Mouse (Mus musculus): ENCODE data around the gene Mdk.

Mdk gene

DNA sequence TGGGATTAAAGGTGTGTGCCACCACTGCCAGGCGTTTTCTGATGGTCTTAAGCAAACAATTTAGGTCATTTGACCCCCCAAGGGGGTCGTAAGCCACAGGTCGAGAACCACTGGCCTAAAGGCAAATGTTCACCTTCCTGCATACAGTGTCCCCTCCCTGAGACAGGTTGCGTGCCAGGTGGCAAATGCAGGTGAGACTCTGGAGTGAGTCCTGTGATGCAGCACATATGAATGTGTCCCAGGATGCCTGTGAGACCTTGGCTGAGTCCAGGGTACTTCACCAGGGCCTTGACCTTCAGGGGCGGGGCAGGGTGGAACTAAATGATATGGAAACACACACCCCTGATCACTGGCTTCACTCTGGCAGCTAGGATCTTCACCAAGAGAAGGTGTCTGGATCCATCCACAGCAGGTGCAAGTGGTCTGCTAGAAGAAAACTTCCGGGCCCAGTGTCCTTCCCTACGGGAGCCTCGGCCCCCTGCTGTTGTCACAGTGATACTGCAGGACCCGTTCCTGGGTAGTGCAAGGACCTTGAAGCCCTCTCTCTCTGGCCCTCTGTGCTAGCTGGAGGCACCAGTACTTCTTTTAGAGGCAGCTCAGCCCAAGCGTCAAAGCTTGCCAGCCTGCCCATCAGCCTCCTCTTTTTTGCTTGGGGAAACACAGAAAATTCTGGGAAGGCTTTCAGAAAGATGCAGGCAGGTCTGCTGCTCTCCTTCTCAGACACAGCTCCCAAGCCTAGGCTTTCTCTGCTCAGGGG, 26.8 kb upstream of the Mdk start:
- in situ Hi-C loops (cut with MboI, MseI) = no loop called here

- in situ Hi-C loops (cut with MboI, MseI) = no loop called here
Measured at GRCm38 (mm10) chr2:91958049-91958448, 26.0 kb upstream of the Mdk start.

- in situ Hi-C loops (cut with MboI, MseI) = no loop called here
Measured at GRCm38 (mm10) chr2:91957096-91957495, 25.0 kb upstream of the Mdk start.

GRCm38 (mm10) chr2:91955875-91956274, 23.8 kb upstream of the Mdk start:
- in situ Hi-C loops (cut with MboI, MseI) = no loop called here

DNA sequence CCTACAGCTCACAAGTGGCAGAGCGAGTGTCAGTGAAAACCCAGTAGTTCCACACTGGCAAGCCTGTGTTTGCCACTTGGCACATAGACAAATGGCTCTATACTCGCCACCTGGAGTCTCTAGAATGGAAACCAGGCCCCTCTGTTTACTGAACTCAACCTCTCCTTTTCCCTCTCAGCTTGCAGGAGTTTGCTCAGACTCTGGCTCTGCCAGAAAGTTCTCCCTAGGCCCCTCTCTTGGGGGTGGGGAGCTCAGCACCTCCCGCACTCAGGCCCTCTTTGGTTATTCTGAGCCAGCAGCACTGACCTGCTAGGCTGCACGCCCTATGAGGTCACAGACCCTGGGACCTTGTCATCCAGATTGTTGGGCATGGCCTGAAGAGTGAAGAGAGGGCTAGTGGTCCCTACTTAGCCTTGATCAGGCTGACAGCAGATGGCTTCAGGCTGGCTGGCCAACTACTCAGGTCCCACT, 23.1 kb upstream of the Mdk start:
- in situ Hi-C loops (cut with MboI, MseI) = no loop called here

- in situ Hi-C loops (cut with MboI, MseI) = no loop called here
Measured at GRCm38 (mm10) chr2:91953825-91954224, 21.7 kb upstream of the Mdk start.

DNA sequence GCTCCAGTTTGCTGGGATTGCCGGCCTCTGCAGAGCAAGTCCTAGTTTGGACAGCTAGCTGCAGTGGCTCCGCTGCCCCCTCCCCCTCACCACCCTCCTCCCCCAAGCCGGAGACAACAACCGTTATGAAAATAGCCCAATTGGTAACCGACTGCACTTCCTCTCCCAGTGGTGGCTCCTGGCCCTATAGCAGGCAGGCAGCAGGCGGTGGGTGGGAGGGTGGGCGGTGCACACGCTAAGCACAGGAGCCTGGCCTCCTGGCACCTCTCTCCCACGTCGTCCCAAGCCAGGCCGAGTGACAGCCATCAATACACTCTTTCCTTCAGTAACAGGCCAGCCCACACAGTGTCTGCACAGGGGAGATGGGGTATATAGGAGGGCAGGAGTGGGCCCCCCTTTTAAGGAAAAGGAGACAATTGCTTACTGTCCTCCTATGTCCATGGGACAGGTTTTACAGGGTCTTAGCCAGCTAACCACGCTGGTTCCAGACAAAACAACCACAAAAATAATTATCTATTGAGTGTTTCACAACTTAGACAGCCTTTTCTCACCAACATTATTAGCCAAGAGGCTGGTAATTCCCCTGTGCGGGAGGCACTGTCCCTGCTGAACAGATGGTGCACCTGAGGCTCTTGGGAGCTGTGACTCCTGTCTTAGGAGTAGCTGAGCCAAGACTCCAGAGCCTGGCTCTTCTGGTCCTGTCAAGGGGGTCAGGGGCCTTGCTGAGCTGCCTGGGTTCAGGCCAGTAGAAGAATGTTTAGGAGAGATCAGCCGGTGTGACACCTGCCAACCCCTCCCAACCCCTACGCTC, 18.4 kb upstream of the Mdk start:
- in situ Hi-C loops (cut with MboI, MseI) = no loop called here

- in situ Hi-C loops (cut with MboI, MseI) = loop anchor here (10.0 kb wide), 1 partner anchor 1495 kb away; no protein-coding TSS in a partner anchor
Measured at GRCm38 (mm10) chr2:91949411-91950274, 17.5 kb upstream of the Mdk start.

DNA sequence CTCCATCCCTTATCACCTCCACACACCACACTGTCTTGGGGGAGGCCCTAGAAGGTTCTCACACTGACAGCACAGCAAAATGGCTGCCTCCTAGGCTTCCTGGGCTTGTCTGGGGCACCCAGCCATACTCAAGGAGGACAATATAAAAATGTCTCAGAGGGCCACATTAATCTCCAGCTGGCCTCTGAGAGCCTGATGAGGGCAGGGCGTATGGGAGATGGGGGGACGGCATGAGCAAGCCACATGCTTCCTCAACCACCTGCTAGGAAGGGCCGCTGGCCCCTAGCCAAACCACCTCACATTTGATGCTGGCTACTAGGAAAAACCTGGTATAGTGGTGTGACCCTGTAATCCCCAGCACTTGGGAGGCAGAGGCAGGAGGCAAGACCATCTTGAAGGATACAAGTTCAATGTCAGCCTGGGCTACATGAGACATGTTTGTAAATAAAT, 16.7 kb upstream of the Mdk start:
- in situ Hi-C loops (cut with MboI, MseI) = loop anchor here (10.0 kb wide), 1 partner anchor 1496 kb away; no protein-coding TSS in a partner anchor

DNA sequence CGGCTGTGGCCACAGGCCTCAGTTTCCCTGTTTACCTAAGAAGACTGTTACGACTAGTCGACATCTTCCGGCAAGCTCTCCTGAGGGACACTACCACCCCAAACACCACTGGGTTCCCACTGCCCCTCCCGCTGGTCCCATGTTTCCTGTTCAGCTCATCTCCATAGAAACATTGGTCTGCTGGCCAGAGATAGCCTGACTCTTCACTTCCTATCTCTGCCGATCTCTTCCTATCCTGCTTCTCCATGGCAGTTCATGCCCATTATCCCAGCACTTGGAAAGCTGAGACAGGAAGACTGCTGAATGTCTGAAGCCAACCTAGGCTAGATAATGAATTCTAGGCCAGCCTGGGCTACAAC, 16.0 kb upstream of the Mdk start:
- in situ Hi-C loops (cut with MboI, MseI) = loop anchor here (10.0 kb wide), 1 partner anchor 1497 kb away; no protein-coding TSS in a partner anchor

DNA sequence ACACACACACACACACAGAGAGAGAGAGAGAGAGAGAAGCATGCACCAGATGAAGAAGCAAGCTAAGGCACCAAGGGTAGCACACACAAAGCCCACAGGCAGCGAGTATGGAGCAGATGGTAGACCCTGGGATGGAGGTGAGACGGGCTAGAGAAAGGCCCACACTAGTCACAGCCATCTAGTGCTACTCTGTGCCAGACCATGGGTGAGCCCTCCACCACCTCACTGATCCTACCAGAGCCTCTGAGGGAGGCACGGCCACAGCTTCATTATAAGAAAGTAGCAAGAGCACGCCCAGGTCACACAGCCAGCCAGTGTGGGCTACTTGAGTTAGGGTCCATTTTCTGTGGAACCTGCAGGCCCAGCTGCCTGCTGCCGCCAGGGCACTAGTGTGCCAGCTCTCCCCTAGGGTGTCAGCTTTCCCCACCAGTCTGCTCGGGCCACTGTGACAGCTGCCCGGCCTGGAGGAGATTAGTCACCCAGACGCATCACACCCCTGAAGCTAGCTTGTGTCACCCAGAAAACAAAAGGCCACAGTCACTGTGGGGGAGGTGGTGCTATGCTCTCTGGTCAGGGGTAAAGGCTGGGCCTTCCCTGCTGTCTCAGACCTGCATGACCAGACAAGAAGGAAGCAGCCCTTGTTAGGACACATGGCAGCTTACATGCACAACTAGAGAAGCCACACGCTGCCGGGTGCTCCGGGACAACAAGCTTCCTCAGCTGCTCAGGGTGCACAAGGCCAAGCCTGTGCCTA, 15.5 kb upstream of the Mdk start:
- in situ Hi-C loops (cut with MboI, MseI) = loop anchor here (10.0 kb wide), 1 partner anchor 1497 kb away; no protein-coding TSS in a partner anchor

- in situ Hi-C loops (cut with MboI, MseI) = loop anchor here (10.0 kb wide), 1 partner anchor 1498 kb away; no protein-coding TSS in a partner anchor
Measured at GRCm38 (mm10) chr2:91946836-91947235, 14.7 kb upstream of the Mdk start.

- in situ Hi-C loops (cut with MboI, MseI) = loop anchor here (10.0 kb wide), 1 partner anchor 1499 kb away; no protein-coding TSS in a partner anchor
Measured at GRCm38 (mm10) chr2:91945483-91945882, 13.4 kb upstream of the Mdk start, which contains the start of gene Gm9821. Gm9821 (plus strand) TSS chr2:91945703.

- in situ Hi-C loops (cut with MboI, MseI) = loop anchor here (5.0 to 10.0 kb wide), 2 partner anchors 1022 to 1500 kb away; no protein-coding TSS in a partner anchor
Measured at GRCm38 (mm10) chr2:91944170-91944950, 12.3 kb upstream of the Mdk start.

DNA sequence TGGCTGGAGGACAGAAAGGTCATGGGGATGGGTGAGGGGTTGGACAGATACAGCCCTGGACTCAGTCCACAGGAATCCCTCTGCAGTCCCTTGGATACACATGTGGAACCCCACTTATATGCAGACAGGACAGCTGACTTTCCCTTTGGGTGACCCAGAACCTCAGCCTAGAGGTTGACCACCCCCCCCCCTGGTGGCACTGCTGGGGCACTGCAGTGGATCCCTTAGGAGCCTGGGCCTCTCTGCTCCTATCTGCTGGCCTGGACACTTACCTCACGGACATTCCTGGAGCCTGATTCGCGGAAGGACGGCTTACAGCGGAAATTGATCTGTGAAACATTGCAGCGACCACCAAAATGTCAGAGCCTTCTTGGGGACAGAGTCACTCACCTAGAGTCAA, 10.3 kb upstream of the Mdk start:
- in situ Hi-C loops (cut with MboI, MseI) = loop anchor here (5.0 to 10.0 kb wide), 2 partner anchors 1020 to 1502 kb away; no protein-coding TSS in a partner anchor

DNA sequence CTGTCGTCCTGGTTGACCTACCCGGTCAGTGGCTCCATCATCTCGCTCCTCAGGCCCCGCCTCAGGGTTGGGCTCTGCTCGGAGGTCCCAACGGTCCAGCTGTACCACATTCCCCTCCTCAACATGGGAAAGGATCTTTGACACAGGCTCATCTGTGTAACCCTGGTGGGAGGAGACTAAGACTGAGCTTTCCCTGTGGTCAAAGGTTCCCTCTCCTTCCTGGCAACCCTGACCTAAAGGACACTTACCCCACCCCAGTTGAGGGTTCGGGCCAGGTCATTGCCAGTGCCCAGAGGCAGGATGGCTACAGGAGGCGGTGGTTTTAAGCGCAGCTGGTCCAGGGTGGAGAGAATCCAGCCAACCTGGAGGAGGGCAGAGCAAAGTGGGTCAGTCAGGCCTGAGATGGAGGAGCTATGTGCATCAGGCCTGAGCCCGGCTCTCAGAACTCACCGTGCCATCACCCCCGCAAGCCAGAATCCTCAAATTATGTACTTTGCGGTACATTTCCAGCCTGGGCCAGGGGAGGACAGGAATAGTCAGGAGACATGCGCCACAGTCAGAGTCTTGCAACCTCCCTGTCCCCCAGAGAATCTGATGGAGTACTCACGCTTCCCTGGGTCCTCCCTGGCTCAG, 7.3 kb upstream of the Mdk start:
- in situ Hi-C loops (cut with MboI, MseI) = no loop called here

- in situ Hi-C loops (cut with MboI, MseI) = no loop called here
Measured at GRCm38 (mm10) chr2:91936154-91936553, 4.1 kb upstream of the Mdk start.

DNA sequence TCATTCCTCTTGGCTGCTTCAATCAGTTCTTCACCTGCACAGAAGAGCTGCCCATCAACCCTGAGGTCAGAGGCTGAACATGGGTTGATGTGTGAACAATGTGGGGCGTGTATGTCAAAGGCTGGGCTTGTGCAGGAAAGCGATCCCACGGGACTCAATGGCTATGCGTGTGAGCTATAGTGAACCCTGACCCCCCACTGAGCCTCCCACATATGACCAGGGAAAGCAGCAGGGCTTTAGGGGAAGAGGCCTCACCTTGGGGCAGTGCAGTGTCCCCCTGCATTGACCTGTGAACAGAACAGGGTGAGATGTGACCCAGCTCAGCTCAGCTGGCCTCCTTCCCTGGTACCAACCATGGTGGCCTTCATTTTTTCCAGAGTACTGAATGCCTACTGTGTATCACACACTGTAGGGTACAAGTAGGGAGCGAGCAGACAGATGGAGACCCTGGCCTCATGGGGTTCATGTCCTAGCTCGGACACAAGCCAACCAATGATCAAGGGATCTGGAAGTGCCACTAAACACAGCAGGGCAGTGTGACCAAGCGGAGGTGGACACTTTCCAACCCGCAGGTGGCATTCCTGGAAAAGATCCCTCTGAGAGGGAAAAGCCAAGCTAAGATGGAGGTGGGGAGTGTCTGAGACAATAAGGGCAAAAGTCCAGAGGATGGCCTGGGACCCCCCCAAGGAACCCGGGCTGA, 2.9 kb upstream of the Mdk start:
- in situ Hi-C loops (cut with MboI, MseI) = no loop called here

- in situ Hi-C loops (cut with MboI, MseI) = no loop called here
Measured at GRCm38 (mm10) chr2:91934016-91934415, 1.9 kb upstream of the Mdk start.

Data from T-helper 2 cell (primary cell).